Mouse (Mus musculus) lung, adult 2 months (tissue): ENCODE measurements around the gene Lsmem1.

Experiments used
- CTCF ChIP-seq: fragments of 200-500 bp; IDR thresholded peaks from 2 replicates; pipeline ENCODE4 v1.5.1; 2011; ENCODE audit warnings: mild to moderate bottlenecking, low read length, control low read depth; ENCODE audit not compliant: insufficient read depth
- POLR2A ChIP-seq: fragments of 200-500 bp; IDR thresholded peaks from 2 replicates; pipeline ENCODE4 v1.6.1; 2011; ENCODE audit warnings: low read depth, mild to moderate bottlenecking, control low read depth, low read length, borderline replicate concordance; ENCODE audit errors: extremely low read depth

DNA sequence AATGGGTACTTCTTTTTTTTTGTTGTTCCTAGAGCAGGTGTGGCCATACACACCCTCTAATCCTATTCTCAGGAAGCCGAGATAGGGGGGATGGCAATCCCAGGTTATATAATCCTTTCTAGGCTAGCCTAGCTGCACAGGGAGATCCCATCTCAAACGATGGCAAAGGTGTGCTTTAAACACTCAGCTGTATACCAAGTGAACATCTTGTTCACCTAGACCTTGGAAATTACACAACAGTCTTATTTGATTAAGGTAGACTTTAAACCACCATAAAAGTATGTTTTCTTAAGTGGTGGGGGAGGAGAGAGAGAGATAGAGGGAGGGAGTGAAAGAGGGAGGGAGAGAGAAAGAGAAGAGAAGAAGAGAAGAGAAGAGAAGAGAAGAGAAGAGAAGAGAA is 38.5 kb downstream of the Lsmem1 start:
- TF ChIP-seq POLR2A (no peak), CTCF (no peak)
